Mouse (Mus musculus) liver, postnatal 0 days (tissue): ENCODE measurements at regions not wholly inside any gene's neighbourhood (a gene's known extent, or its start where the extent isn't known, plus 50 kb on each side); places are given as distances from the start of the nearest gene placed in this dataset.

ENCODE experiments used
- CTCF ChIP-seq: sonication (generic); IDR thresholded peaks from 2 replicates; pipeline ENCODE4 v1.5.1; 2016; ENCODE audit warnings: antibody characterized with exemption, low read depth
- EP300 ChIP-seq: IDR thresholded peaks from 2 replicates; pipeline ENCODE4 v1.6.1; 2016; ENCODE audit warnings: antibody characterized with exemption, low read depth, mild to moderate bottlenecking

- TF ChIP-seq EP300, result no peak
- TF ChIP-seq CTCF, result no peak
Measured at GRCm38 (mm10) chr13:97588085-97588484, 172.3 kb downstream of the Gm10260 start.
